Mouse (Mus musculus) lung, embryonic 14.5 days (tissue): Measurements from ENCODE around the gene Cabcoco1. TPM values are rescaled to one million over a fixed set of nuclear protein-coding genes. Genes with fewer than 3 reads are reported as not detected.

ENCODE experiments used
- ATAC-seq: fragments of 200-750 bp; cut with Nextera tagmentation; 2 replicates; pipeline ENCODE4 v1.8.0; 2017; ENCODE audit warnings: mild to moderate bottlenecking, moderate TSS enrichment, moderate library complexity; ENCODE audit not compliant: insufficient read depth
- DNase-seq: peaks from one replicate; pipeline ENCODE4 v3.0.0-alpha.2; 2015
- H3K27ac ChIP-seq: fragments of 300-500 bp; sonication (generic); 2 replicates; pipeline ENCODE4 v1.5.1; 2014; ENCODE audit warnings: low read depth, mild to moderate bottlenecking, moderate library complexity
- H3K27me3 ChIP-seq: fragments of 300-500 bp; sonication (generic); 2 replicates; pipeline ENCODE4 v1.6.1; 2014; ENCODE audit warnings: low read length, control low read depth; ENCODE audit not compliant: insufficient read depth
- H3K36me3 ChIP-seq: fragments of 300-500 bp; sonication (generic); 2 replicates; pipeline ENCODE4 v1.6.1; 2014; ENCODE audit warnings: control low read depth; ENCODE audit not compliant: insufficient read depth
- H3K4me1 ChIP-seq: fragments of 300-500 bp; sonication (generic); 2 replicates; pipeline ENCODE4 v1.6.1; 2014; ENCODE audit warnings: antibody characterized with exemption, control low read depth; ENCODE audit not compliant: insufficient read depth
- H3K4me2 ChIP-seq: fragments of 300-500 bp; sonication (generic); 2 replicates; pipeline ENCODE4 v1.6.1; 2014; ENCODE audit warnings: mild to moderate bottlenecking
- H3K4me3 ChIP-seq: fragments of 300-500 bp; sonication (generic); 2 replicates; pipeline ENCODE4 v1.5.1; 2014; ENCODE audit warnings: low read depth, low read length
- H3K9ac ChIP-seq: fragments of 300-500 bp; sonication (generic); 2 replicates; pipeline ENCODE4 v1.6.1; 2014
- H3K9me3 ChIP-seq: fragments of 300-500 bp; sonication (generic); 2 replicates; pipeline ENCODE4 v1.6.1; 2016; ENCODE audit warnings: low read depth, low read length, control low read depth
- CTCF ChIP-seq: IDR thresholded peaks from 2 replicates; pipeline ENCODE4 v1.5.1; 2016; ENCODE audit warnings: antibody characterized with exemption, low read depth
- WGBS: fragments of 180-500 bp; shearing (Covaris S2); extraction: QIAGEN DNeasy Blood & Tissue Kit; methylation state at CpG from one replicate; pipeline ENCODE4 v1.1.7; 2014; 5-methylcytosine and 5-hydroxymethylcytosine counted together
- polyA plus RNA-seq: library from polyadenylated mRNA; unstranded; fragments of >200 nt; fragmentation: Nextera tagmentation; extraction: Ambion mirVana; gene quantifications from 2 replicates; pipeline ENCODE4 v1.2.1, GENCODE M21; 2014

The Cabcoco1 gene
- polyA plus RNA-seq, 1 experiment from 2014 or later, result 2.4 TPM

DNA sequence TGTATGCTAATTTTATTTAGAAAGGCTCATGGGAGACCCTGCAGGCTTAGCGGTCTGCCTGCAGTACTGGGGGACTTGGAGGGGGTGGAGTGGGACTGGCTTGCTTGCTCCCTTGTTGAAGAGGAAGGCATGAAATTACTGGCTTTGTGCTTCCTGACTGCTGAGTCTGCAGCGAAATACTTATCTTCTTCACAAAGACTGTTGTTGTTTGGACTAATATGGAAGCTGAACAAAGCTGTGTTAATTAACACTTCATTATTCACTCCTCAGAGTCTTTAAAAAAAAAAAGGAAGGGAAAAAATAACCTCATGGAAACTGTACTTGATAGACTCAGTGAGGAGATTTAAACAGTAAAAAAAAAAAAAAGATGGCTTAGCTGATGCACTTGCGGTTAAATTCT, 1.1 kb downstream of the Cabcoco1 start:
- Histone ChIP-seq H3K36me3 (no peaks in the 10 kb centered on the region), H3K9ac (no peak overlapping the region), H3K4me3 (no peak overlapping the region), H3K27me3 (no peaks in the 10 kb centered on the region), H3K27ac (no peak overlapping the region), H3K4me2 (no peak overlapping the region), H3K9me3 (no peaks in the 10 kb centered on the region), H3K4me1 (peaks cover 17% of the 10 kb centered on the region; the same call in 1 of the 2 replicates)
- DNase-seq (peak; percentile 59), ATAC-seq (no peak)
- TF ChIP-seq CTCF, result no peak
- 35% methylated on average over 3 of the region's 3 CpGs for WGBS

GRCm38 (mm10) chr10:68537261-68537950, 4.3 kb downstream of the Cabcoco1 start:
- H3K9ac ChIP-seq, result no peak overlapping the region
- no peak for TF ChIP-seq CTCF
- peaks cover 17% of the 10 kb centered on the region; the same call in 1 of the 2 replicates for H3K4me1 ChIP-seq
- peak; percentile 70 for DNase-seq
- peak overlapping the region; percentile 69 for H3K27ac ChIP-seq
- no peak overlapping the region for H3K4me3 ChIP-seq
- H3K9me3 ChIP-seq, result no peaks in the 10 kb centered on the region
- no peak overlapping the region for H3K4me2 ChIP-seq
- H3K36me3 ChIP-seq, result no peaks in the 10 kb centered on the region
- peak; percentile 15; the same call in 1 of the 2 replicates for ATAC-seq
- H3K27me3 ChIP-seq, result no peaks in the 10 kb centered on the region
- 42% methylated on average over 4 of the region's 4 CpGs for WGBS

GRCm38 (mm10) chr10:68529364-68530049, 12.2 kb downstream of the Cabcoco1 start:
- 68% methylated on average over 10 of the region's 10 CpGs for WGBS
- H3K9me3 ChIP-seq, result no peaks in the 10 kb centered on the region
- DNase-seq (no peak), ATAC-seq (no peak)
- H3K4me2 ChIP-seq, result no peak overlapping the region
- no peak for TF ChIP-seq CTCF
- no peaks in the 10 kb centered on the region for H3K36me3 ChIP-seq
- no peak overlapping the region for H3K4me3 ChIP-seq
- H3K27ac ChIP-seq, result no peak overlapping the region
- H3K4me1 ChIP-seq, result no peaks in the 10 kb centered on the region
- H3K27me3 ChIP-seq, result no peaks in the 10 kb centered on the region
- no peak overlapping the region for H3K9ac ChIP-seq

- no peaks in the 10 kb centered on the region for H3K36me3 ChIP-seq
- WGBS, result 37% methylated on average over 8 of the region's 8 CpGs
- no peak for DNase-seq
Measured at GRCm38 (mm10) chr10:68528958-68529357, 12.7 kb downstream of the Cabcoco1 start.

GRCm38 (mm10) chr10:68522106-68522505, 19.6 kb downstream of the Cabcoco1 start:
- ATAC-seq, result no peak

More at GRCm38 (mm10) chr10:68528958-68529357, 12.7 kb downstream of the Cabcoco1 start:
- Histone ChIP-seq H3K4me1 (no peaks in the 10 kb centered on the region), H3K9ac (no peak overlapping the region), H3K27me3 (no peaks in the 10 kb centered on the region), H3K4me3 (no peak overlapping the region), H3K4me2 (no peak overlapping the region), H3K9me3 (no peaks in the 10 kb centered on the region), H3K27ac (no peak overlapping the region)
- no peak for TF ChIP-seq CTCF
- ATAC-seq, result no peak

GRCm38 (mm10) chr10:68512433-68513019, 29.2 kb downstream of the Cabcoco1 start:
- DNase-seq (no peak), ATAC-seq (no peak)
- Histone ChIP-seq H3K9ac (no peak overlapping the region), H3K27ac (no peak overlapping the region), H3K4me3 (no peak overlapping the region), H3K27me3 (no peaks in the 10 kb centered on the region), H3K36me3 (no peaks in the 10 kb centered on the region), H3K9me3 (no peaks in the 10 kb centered on the region), H3K4me2 (no peak overlapping the region), H3K4me1 (no peaks in the 10 kb centered on the region)
- WGBS, result 79% methylated on average over 8 of the region's 8 CpGs
- no peak for TF ChIP-seq CTCF

More at GRCm38 (mm10) chr10:68522106-68522505, 19.6 kb downstream of the Cabcoco1 start:
- Histone ChIP-seq H3K4me3 (no peak overlapping the region), H3K4me2 (no peak overlapping the region), H3K4me1 (no peaks in the 10 kb centered on the region), H3K36me3 (no peaks in the 10 kb centered on the region), H3K27ac (no peak overlapping the region), H3K9ac (no peak overlapping the region), H3K9me3 (no peaks in the 10 kb centered on the region), H3K27me3 (no peaks in the 10 kb centered on the region)
- 56% methylated on average over 4 of the region's 4 CpGs for WGBS
- TF ChIP-seq CTCF, result no peak
- DNase-seq, result no peak

- no peaks in the 10 kb centered on the region for H3K27me3 ChIP-seq
- H3K4me3 ChIP-seq, result no peak overlapping the region
- no peak overlapping the region for H3K27ac ChIP-seq
- H3K36me3 ChIP-seq, result no peaks in the 10 kb centered on the region
- no peak for TF ChIP-seq CTCF
- WGBS, result 84% methylated on average over 3 of the region's 3 CpGs
- H3K9me3 ChIP-seq, result no peaks in the 10 kb centered on the region; the same call in 1 of the 2 replicates
- H3K9ac ChIP-seq, result no peak overlapping the region
- H3K4me2 ChIP-seq, result no peak overlapping the region
- ATAC-seq, result no peak
- no peak for DNase-seq
- H3K4me1 ChIP-seq, result no peaks in the 10 kb centered on the region
Measured at GRCm38 (mm10) chr10:68507741-68508140, 34.0 kb downstream of the Cabcoco1 start.
